Mouse (Mus musculus) hindbrain, embryonic 15.5 days (tissue): ENCODE results near the gene Gm49378. TPM values are rescaled to one million over a fixed set of nuclear protein-coding genes. Genes with fewer than 3 reads are reported as not detected.

Source experiments
- ATAC-seq: fragments of 200-750 bp; cut with Nextera tagmentation; 2 replicates; pipeline ENCODE4 v1.8.0; 2017; ENCODE audit warnings: low read depth, moderate number of reproducible peaks, moderate TSS enrichment; ENCODE audit not compliant: low FRiP score
- H3K27ac ChIP-seq: fragments of 300-500 bp; sonication (generic); replicated peaks from 2 replicates; pipeline ENCODE4 v1.5.1; 2015; ENCODE audit warnings: mild to moderate bottlenecking, inconsistent platforms
- H3K27me3 ChIP-seq: fragments of 300-500 bp; sonication (generic); 2 replicates; pipeline ENCODE4 v1.6.1; 2015; ENCODE audit warnings: control low read depth, inconsistent platforms
- H3K36me3 ChIP-seq: fragments of 300-500 bp; sonication (generic); 2 replicates; pipeline ENCODE4 v1.6.1; 2015; ENCODE audit warnings: control low read depth, inconsistent platforms
- H3K4me1 ChIP-seq: fragments of 300-500 bp; sonication (generic); replicated peaks from 2 replicates; pipeline ENCODE4 v1.6.1; 2015; ENCODE audit warnings: control low read depth, inconsistent platforms
- H3K4me2 ChIP-seq: fragments of 300-500 bp; sonication (generic); 2 replicates; pipeline ENCODE4 v1.6.1; 2015; ENCODE audit warnings: moderate library complexity, mild to moderate bottlenecking, inconsistent platforms
- H3K4me3 ChIP-seq: fragments of 300-500 bp; sonication (generic); 2 replicates; pipeline ENCODE4 v1.5.1; 2015; ENCODE audit warnings: mild to moderate bottlenecking, inconsistent platforms
- H3K9ac ChIP-seq: fragments of 300-500 bp; sonication (generic); 2 replicates; pipeline ENCODE4 v1.6.1; 2015; ENCODE audit warnings: inconsistent platforms
- H3K9me3 ChIP-seq: fragments of 300-500 bp; sonication (generic); 2 replicates; pipeline ENCODE4 v1.6.1; 2016; ENCODE audit warnings: control low read depth, inconsistent platforms
- WGBS: fragments of 180-500 bp; shearing (Covaris S2); methylation state at CpG from one replicate; pipeline ENCODE4 v1.1.7; 2015; 5-methylcytosine and 5-hydroxymethylcytosine counted together
- polyA plus RNA-seq: library from polyadenylated mRNA; unstranded; fragments of >200 nt; fragmentation: Nextera tagmentation; extraction: Ambion mirVana; gene quantifications from 2 replicates; pipeline ENCODE4 v1.2.1, GENCODE M21; 2015

The Gm49378 gene
- polyA plus RNA-seq, 1 experiment from 2014 or later: 0.93 TPM

- Histone ChIP-seq H3K4me1 (peaks cover 9% of the 10 kb centered on the region), H3K9ac (no peak overlapping the region)
- no peak for ATAC-seq
Measured at GRCm38 (mm10) chr14:55598521-55599390, 38.9 kb downstream of the Gm49378 start.

GRCm38 (mm10) chr14:55596036-55596690 is 41.5 kb downstream of the Gm49378 start:
- WGBS: 75% methylated on average over 13 of the region's 13 CpGs
- H3K9me3 ChIP-seq: no peaks in the 10 kb centered on the region
- H3K27me3 ChIP-seq: no peaks in the 10 kb centered on the region
- H3K9ac ChIP-seq: no peak overlapping the region
- H3K4me1 ChIP-seq: peaks cover 23% of the 10 kb centered on the region
- H3K36me3 ChIP-seq: peaks cover 60% of the 10 kb centered on the region
- ATAC-seq: no peak
- H3K4me3 ChIP-seq: no peak overlapping the region
- no peak overlapping the region for H3K4me2 ChIP-seq
- no peak overlapping the region for H3K27ac ChIP-seq

More at GRCm38 (mm10) chr14:55598521-55599390, 38.9 kb downstream of the Gm49378 start:
- H3K4me3 ChIP-seq: no peak overlapping the region
- peaks cover 83% of the 10 kb centered on the region for H3K36me3 ChIP-seq
- H3K4me2 ChIP-seq: no peak overlapping the region
- no peaks in the 10 kb centered on the region for H3K9me3 ChIP-seq
- H3K27ac ChIP-seq: no peak overlapping the region
- H3K27me3 ChIP-seq: no peaks in the 10 kb centered on the region
- 93% methylated on average over 21 of the region's 21 CpGs for WGBS

- peak overlapping the region; percentile 96 for H3K27ac ChIP-seq
- no peak for ATAC-seq
- 8% methylated on average over 16 of the region's 16 CpGs for WGBS
Measured at GRCm38 (mm10) chr14:55592226-55592625, 45.5 kb downstream of the Gm49378 start.

GRCm38 (mm10) chr14:55591331-55591891 is 46.3 kb downstream of the Gm49378 start, which contains the start of gene Rnf31:
Gene Rnf31, plus strand, starts transcription at chr14:55591708.
- no peaks in the 10 kb centered on the region for H3K9me3 ChIP-seq
- H3K36me3 ChIP-seq: peaks cover 31% of the 10 kb centered on the region
- H3K4me1 ChIP-seq: peaks cover 37% of the 10 kb centered on the region
- H3K27ac ChIP-seq: peak within 1 kb of the TSS; percentile 96
- H3K4me2 ChIP-seq: peak within 1 kb of the TSS; percentile 87
- H3K27me3 ChIP-seq: no peaks in the 10 kb centered on the region
- ATAC-seq: peak; percentile 90
- peak within 1 kb of the TSS; percentile 80 for H3K4me3 ChIP-seq
- under 1% methylated on average over 33 of the region's 33 CpGs for WGBS
- H3K9ac ChIP-seq: peak within 1 kb of the TSS; percentile 78

More at GRCm38 (mm10) chr14:55592226-55592625, 45.5 kb downstream of the Gm49378 start:
- Histone ChIP-seq H3K27me3 (no peaks in the 10 kb centered on the region), H3K4me2 (peak overlapping the region; percentile 87), H3K4me1 (peaks cover 37% of the 10 kb centered on the region), H3K9me3 (no peaks in the 10 kb centered on the region), H3K36me3 (peaks cover 37% of the 10 kb centered on the region), H3K4me3 (peak overlapping the region; percentile 80), H3K9ac (peak overlapping the region; percentile 78)

- Histone ChIP-seq H3K27me3 (no peaks in the 10 kb centered on the region), H3K4me3 (peak within 1 kb of the TSS; percentile 80), H3K9ac (peak within 1 kb of the TSS; percentile 78), H3K4me1 (peaks cover 37% of the 10 kb centered on the region), H3K9me3 (no peaks in the 10 kb centered on the region), H3K4me2 (peak within 1 kb of the TSS; percentile 87), H3K36me3 (peaks cover 26% of the 10 kb centered on the region), H3K27ac (peak within 1 kb of the TSS; percentile 96)
- under 1% methylated on average over 21 of the region's 22 CpGs for WGBS
- peak; percentile 95 for ATAC-seq
Measured at GRCm38 (mm10) chr14:55590748-55591330, 46.9 kb downstream of the Gm49378 start, which contains the start of gene Psme2. Gene Psme2, minus strand, starts transcription at chr14:55591113.

GRCm38 (mm10) chr14:55589771-55590448 is 47.8 kb downstream of the Gm49378 start:
- Histone ChIP-seq H3K36me3 (peaks cover 17% of the 10 kb centered on the region), H3K4me3 (peak overlapping the region; percentile 80), H3K4me1 (peaks cover 43% of the 10 kb centered on the region), H3K4me2 (peak overlapping the region; percentile 87), H3K27ac (no peak overlapping the region), H3K9me3 (no peaks in the 10 kb centered on the region), H3K27me3 (no peaks in the 10 kb centered on the region), H3K9ac (peak overlapping the region; percentile 78)
- WGBS: 90% methylated on average over 11 of the region's 11 CpGs
- ATAC-seq: no peak

- Histone ChIP-seq H3K27ac (no peak overlapping the region), H3K9ac (no peak overlapping the region), H3K4me2 (no peak overlapping the region), H3K36me3 (peaks cover 11% of the 10 kb centered on the region), H3K27me3 (no peaks in the 10 kb centered on the region), H3K9me3 (no peaks in the 10 kb centered on the region), H3K4me3 (no peak overlapping the region), H3K4me1 (peaks cover 43% of the 10 kb centered on the region)
- 93% methylated on average over 5 of the region's 5 CpGs for WGBS
- ATAC-seq: no peak
Measured at GRCm38 (mm10) chr14:55589271-55589670, 48.4 kb downstream of the Gm49378 start.

GRCm38 (mm10) chr14:55586149-55586548 is 51.5 kb downstream of the Gm49378 start:
- H3K9ac ChIP-seq: no peak overlapping the region
- WGBS: 94% methylated on average over 2 of the region's 2 CpGs
- ATAC-seq: no peak

GRCm38 (mm10) chr14:55585566-55585960 is 52.1 kb downstream of the Gm49378 start:
- H3K4me1 ChIP-seq: peaks cover 23% of the 10 kb centered on the region
- 0 out of 2 replicates have a peak overlapping the region, but pooled peaks have one; percentile 32 for H3K27ac ChIP-seq
- WGBS: 58% methylated on average over 6 of the region's 6 CpGs
- H3K36me3 ChIP-seq: peaks cover 25% of the 10 kb centered on the region
- H3K4me3 ChIP-seq: peak overlapping the region; percentile 46
- no peak overlapping the region for H3K9ac ChIP-seq
- no peaks in the 10 kb centered on the region for H3K27me3 ChIP-seq
- no peak for ATAC-seq
- peak overlapping the region; percentile 77 for H3K4me2 ChIP-seq
- H3K9me3 ChIP-seq: no peaks in the 10 kb centered on the region

More at GRCm38 (mm10) chr14:55586149-55586548, 51.5 kb downstream of the Gm49378 start:
- no peaks in the 10 kb centered on the region for H3K27me3 ChIP-seq
- peaks cover 19% of the 10 kb centered on the region for H3K36me3 ChIP-seq
- no peak overlapping the region for H3K4me2 ChIP-seq
- no peaks in the 10 kb centered on the region for H3K9me3 ChIP-seq
- no peak overlapping the region for H3K27ac ChIP-seq
- no peak overlapping the region for H3K4me3 ChIP-seq
- H3K4me1 ChIP-seq: peaks cover 24% of the 10 kb centered on the region

GRCm38 (mm10) chr14:55584702-55585565 is 52.8 kb downstream of the Gm49378 start, which contains the start of gene Emc9:
Gene Emc9, minus strand, starts transcription at chr14:55585302.
- Histone ChIP-seq H3K36me3 (peaks cover 26% of the 10 kb centered on the region), H3K4me3 (peak within 1 kb of the TSS; percentile 46), H3K27ac (peak within 1 kb of the TSS; percentile 56), H3K4me1 (peaks cover 16% of the 10 kb centered on the region), H3K9me3 (no peaks in the 10 kb centered on the region), H3K4me2 (peak within 1 kb of the TSS; percentile 77), H3K9ac (peak within 1 kb of the TSS; percentile 50), H3K27me3 (no peaks in the 10 kb centered on the region)
- peak; percentile 77 for ATAC-seq
- 3% methylated on average over 43 of the region's 43 CpGs for WGBS
